Mouse (Mus musculus): ENCODE results near the gene Brd2.

The Brd2 gene

DNA sequence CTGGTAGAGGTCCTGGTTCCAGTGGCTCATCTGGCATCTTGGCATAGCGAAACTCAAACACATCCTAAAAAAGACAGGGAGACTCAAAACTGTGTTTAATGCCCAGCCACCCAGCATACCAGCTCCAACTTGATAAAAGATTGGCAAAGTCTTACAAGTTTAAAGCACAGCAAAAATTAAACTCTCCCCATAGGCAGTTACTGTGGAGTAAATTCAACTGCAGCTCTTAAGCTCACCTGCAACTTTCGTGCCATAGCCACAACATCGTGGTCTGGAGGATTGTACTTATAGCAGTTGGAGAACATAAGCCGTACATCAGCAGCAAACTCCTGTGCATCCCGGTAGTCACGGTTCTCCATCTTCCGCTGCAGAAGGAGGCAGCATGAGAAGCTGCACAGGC lies 8.3 kb downstream of the Brd2 start:
- DNase-seq (ENCODE audit: low spot score in 2 of 2): no peak

DNA sequence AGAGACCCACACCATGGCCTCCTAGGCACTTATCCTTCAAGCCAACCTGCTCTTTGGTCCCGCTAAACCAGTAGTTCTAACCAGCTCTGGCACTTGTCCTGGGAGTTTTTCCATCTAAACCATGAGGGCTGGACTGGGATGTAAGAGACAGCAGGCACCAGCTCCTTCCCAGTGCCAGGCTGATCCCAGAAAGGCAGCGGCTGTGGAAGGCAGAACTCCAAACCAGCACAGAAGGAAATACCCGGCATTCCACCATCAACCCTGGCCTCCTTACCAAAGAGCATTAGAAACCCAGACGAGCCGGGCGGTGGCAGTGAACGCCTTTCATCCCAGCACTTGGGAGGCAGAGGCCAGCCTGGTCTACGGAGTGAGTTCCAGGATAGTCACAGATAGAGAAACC lies 12.1 kb downstream of the Brd2 start:
- DNase-seq (ENCODE audit: low spot score in 2 of 2): no peak

DNA sequence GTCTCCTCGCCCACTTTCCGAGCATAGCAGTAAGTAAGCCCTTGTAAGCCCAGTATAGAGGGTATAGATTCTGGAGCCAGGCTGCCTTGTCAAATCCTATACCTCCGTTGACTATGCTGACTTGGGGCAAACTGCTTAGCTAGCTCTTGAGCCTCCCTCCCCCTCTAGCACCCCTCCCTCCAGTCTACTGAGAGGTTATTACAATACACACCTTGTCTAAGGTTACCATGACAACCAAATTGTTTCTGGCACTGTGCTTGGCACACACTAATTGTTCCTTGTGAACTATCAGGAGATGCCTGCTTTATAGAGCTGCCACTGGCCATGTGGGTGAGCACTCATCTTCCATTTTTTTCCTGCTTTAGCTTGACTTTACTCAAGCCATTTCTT lies 12.6 kb downstream of the Brd2 start:
- no peak for DNase-seq (ENCODE audit: low spot score in 2 of 2)

DNA sequence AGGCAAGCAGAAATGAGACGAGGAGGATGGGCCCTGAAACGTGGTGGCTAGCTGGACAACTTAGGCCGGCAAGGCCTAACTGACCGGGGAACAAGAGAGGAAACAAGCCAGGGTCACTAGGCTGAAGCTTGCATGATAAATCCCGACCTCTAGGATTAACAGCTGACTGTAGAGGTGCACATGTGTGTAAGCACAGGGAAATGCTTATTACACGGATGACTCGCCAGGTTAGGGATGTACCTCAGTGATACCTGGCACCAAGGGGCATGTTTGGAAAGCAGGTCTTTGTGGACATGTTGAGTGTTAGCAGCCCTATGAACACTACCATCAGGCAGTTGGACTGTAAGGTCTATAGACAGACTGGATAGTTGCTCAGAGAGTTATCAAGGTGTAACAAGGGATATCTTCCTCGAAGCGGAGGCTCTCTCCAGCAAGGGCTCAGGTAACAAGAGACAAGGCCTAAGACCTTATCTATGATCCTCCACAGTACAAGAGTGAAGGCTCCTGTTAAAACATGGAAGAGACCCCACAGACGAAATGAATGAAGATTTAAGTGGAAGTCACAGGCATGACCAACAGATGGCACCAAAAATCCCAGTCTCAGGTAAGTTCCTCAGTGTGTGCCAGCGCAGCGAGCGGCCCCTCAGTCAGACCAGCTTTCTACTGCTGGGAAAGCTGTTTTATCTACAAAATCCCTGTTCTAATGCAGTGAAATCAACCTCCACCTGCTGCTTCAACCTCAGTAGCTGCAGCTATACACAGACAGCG lies 13.2 kb downstream of the Brd2 start:
- no peak for DNase-seq (ENCODE audit: low spot score in 2 of 2)

DNA sequence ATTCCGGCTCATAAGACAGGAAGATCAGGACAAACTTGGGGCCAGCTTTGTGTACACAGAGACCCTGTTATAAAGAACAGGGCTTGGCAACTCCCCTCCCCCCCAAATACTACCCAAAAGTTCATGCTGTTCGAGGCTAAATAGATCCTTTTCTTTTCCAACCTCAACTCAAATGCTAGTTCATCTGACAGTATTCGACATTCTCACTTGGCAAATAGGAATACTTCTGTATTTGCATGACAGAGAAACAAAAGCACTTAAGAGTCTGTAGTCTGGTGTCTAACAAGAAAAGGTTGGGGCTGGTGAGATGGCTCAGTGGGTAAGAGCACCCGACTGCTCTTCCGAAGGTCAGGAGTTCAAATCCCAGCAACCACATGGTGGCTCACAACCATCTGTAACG lies 14.0 kb downstream of the Brd2 start:
- no peak for DNase-seq (ENCODE audit: low spot score in 2 of 2)

DNA sequence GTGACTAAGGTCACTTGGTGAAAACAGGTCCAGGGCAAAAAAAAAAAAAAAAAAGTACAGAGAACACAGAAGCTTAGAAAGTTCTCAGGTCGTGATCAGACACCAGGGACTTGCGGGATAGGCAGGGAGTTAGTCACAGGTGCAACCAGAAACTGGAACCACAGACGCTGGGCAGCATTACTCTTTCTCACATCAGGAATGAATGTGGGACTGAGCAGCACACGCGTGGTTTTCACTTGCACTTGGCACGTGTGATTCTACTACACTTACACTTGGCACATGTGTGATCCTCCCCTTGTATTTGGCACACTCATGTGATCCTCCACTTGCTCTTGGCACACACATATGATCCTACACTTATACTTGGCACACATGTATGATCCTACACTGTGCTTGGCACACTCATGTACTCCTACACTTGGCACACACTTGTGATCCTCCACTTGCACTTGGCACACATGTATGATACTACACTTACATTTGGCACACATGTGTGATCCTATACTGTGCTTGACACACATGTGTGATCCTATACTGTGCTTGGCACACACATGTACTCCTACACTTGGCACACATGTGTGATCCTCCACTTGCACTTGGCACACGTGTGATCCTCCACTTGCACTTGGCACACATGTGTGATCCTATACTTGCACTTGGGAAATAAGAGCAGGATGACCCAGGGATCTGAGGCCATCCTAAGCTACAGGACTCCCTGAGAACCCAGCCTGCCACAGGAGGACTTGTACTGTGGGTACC lies 15.1 kb downstream of the Brd2 start:
- no peak for DNase-seq (ENCODE audit: low spot score in 2 of 2)

DNA sequence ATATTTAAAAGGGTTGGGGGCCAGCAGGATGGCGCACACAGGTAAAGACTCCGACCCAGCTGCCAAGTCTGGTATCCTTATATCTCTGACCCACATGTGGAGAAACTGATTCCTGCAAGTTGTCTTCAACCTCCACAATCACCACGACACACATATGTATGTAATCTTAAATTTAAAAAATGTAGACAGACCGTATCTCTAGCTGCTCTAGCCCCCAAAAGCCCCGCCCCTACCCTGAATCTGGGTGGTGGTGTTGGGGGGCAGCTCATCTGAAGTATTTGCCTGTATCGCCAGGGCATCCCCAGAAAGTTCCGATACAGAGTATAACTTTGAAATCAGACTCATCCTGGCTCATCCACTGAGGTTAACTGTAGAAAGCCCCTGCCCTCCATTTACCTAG lies 15.9 kb downstream of the Brd2 start:
- no peak for DNase-seq (ENCODE audit: low spot score in 2 of 2)

DNA sequence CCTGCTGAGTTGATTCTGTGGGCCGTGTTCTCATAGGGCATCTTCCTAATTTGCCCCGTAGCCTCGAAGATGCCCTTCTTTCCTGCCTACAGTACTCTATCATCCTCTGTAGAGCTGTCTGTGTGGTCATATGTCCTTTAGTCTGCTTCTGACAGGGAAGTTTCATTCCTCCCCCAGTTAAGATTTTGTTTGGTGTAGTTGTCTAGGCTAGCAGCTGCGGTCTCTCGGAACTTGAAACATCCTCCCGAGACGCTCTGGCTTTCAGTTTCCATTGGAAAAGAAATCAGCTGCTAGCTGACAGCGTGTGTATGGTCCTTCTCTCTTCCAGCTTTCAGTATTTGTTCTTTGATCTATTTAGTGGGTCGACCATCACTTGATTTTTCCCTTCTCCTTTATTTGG lies 17.6 kb downstream of the Brd2 start:
- DNase-seq (ENCODE audit: low spot score in 2 of 2): no peak

DNA sequence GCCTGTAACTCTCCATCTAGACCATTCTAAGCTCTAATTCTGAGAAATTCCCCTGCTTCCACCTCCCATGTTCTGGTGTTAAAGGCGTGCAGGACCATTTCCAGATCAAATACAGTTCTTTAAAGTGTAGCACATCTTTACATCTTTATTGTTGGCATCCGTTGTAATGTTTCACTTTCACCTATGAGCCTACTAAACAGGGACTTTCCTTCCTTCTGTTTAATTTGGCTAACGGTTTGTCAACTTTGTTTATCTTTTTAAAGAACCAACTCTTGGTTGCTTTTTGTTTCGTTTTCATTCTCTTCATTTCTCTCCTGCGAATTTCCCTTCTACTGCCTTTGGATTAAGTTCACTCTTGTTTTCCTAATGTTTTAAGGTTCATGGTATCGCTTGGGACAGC lies 19.6 kb downstream of the Brd2 start:
- DNase-seq (ENCODE audit: low spot score in 2 of 2): no peak

DNA sequence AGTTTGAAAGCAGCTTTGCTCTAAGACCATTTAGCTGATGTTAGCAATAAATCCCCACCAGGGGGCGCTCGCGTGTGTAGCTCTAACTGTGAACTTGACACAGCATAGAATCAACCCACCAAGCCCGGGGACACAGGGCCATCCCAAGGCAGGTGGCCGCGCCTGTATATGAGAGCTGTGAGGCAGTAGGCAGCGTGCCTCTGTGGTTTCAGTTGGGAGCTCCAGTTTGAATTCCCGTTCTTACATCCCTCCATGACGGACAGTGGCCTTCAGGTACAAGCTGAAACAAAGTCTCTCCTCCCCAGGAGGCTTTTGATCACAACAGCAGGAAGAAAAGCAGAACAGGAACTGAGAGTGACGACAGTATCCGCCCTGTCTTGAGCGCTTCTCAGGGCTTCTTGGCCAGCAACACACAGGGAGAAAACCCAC lies 20.8 kb downstream of the Brd2 start:
- peak; percentile 90 to 97 for DNase-seq (ENCODE audit: low spot score in 2 of 2)

DNA sequence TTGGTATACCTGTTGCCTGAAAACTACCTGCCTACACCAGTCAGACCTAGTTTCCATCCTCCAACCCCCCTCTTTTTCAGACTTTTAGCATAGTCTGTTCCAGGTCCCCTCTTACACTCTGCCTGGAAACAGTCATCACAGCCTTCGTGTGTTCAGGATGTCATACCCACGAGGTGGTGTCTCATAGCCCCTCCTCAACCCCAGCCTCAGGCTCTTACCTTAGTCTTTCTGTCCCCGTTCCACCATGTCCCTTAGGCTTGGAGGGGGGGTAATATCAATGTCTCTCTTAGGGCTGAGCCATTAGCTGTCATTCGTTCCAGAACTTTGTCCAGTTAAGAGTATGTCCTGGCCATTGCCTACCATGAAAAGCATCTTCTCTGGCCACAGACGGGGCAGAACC lies 21.2 kb downstream of the Brd2 start:
- DNase-seq (ENCODE audit: low spot score in 2 of 2): no peak

DNA sequence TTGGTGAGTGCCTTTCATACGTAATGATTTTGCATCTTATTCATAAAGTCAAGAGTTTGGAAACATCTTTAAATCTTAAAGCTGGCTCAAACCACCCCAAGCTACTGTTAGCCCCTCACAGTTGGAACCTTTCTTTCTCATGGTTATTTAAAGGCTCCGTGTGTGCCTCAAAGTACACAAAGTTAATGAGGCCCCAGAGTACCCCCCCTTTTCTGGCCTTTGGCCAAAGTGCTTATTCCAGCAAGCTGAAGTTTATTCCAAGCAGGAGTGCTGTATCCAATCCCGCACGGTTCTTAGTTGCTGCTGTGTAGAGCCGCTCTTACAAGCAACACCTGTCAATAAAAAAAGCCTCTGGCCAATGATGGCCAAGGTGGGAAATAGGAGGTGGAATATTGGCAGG lies 22.9 kb downstream of the Brd2 start:
- DNase-seq (ENCODE audit: low spot score in 2 of 2): no peak

DNA sequence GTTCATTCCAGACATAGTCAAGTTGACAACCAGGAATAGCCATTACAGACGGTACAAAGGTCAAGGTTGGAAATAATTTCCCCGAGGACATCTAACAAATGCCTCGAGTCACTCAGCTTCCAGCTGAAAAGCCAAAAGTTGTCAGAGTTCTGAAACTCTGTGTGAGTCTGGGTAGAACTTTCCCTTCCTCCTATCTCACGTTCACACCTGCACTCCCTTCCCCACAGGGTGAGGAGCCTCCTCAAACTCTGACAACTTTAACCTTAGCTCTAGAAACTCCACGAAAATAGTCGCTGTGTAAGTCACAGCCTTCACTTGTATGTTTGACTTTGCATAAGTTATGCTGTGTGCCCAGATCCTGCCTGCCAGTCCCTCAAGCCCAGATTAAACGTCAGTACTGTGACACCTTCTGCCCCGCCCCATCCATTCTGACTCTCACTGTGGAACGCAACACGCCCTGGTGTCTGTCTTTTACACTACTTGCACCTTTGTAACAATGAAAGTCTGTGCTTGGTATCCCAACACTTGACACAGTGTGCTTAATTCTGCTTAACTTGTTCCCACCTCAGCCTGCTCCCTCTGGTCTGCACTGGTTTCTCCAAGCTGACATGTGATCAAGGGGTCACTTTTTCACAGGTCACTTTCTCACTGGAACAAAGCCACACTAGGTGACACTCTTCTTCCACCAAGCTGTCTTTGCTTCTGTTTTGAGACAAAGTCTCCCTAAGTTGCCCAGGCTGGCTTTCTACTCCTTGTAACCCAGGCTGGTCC lies 23.5 kb downstream of the Brd2 start:
- DNase-seq (ENCODE audit: low spot score in 2 of 2): no peak

DNA sequence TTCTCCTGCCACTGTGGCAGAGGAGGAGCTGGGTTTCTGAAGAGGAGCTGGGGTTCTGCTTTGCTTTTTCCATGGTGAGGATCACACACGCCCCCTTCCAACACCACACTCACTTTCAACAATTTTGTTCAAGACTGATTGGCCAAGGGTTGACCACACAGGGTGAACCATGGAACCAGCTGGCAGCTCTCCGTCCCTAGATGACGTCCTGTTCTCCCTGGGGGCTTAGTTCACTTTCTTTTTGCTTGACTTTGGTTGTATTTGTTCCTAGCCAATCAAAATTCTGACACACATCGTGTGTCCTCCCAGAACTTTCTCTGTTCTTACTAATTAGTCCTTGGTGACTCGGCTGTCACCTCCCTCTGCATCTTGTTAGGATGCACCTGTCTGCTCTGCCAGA lies 25.2 kb downstream of the Brd2 start:
- no peak for DNase-seq (ENCODE audit: low spot score in 2 of 2)

DNA sequence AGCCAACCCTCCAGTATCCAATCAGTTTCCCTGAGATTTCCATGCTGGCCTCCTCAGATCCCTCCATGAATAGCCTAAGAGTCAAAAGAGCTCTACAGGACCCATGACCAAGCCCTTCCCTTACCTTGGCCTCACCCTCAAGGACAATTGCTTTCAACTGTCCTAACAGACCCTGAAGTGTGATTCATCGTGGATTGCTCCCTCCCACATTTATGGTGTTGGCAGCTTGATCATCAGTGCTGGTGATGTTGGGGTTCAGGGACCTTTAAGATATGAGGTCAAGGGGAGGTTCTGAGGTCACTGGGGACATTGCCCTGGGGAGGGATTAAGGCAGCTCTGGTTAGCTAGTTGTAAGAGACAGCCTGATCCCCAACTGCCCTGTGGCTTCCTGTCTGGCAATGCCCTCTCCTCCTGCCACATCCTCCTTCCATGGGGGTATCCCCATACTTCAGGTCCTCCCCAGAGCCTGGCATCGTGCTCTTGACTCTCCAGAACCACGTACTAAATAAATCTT lies 25.9 kb downstream of the Brd2 start:
- DNase-seq (ENCODE audit: low spot score in 2 of 2): no peak

DNA sequence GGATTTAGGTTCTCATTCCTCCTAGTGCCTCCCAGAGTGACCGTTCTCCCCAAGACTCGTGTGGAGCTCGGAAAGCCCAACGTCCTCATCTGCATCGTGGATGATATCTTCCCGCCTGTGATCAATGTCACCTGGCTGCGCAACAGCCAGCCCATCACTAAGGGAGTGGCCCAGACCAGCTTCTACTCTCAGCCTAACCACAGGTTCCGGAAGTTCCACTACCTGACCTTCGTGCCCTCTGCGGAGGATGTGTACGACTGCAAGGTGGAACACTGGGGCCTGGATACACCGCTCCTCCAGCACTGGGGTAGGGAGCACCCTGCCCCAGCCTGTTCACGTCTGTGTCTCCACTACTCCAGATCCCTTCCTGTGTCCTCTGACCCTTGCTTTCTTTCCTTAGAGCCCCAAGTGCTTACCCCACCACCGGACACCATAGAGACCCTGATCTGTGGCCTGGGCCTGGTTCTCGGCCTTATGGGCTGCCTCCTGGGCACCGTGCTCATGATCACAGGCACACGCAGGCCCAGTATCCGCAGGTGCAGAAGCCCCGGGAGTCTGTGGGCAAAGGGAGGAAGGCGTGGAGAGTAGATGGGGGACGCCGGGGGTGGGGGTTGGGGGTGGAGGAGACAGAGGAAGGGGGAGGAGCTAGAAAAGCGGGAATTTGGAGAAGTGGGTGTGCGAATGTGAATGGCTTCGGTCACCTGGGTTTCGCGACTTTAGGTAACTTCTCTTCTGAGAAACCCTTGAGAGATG lies 28.0 kb downstream of the Brd2 start:
- DNase-seq (ENCODE audit: low spot score in 2 of 2): no peak

DNA sequence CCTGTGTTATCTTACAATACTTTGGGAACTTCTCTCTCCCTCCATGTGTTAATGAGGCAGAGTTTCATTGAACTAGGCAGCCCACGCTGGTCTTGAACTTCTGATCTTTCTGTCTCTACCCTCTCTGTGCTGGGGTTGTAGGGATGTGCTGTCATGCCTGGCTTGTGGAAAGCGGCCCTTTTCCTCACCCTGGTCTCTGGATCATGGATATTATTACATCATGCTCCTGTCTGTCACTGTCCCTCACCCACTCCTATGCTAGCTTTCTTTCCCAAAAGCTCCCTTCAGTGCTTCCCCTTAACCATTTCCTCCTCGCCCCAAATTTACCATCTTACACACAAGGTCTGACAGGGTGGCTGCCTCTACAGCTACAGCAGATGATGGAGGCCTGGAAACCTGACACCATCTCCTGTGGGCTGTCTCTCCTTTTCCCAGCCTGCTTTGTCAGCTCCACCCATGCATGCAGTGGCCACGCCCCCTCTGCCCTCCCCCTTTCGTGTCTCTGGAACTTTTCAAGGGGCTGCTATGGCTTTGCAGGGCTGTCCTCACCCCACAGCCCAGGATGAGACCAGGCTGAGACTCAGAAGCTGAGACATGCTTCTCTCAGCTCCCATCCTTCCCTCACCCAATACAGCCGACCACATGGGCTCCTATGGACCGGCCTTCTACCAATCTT lies 29.1 kb downstream of the Brd2 start:
- no peak for DNase-seq (ENCODE audit: low spot score in 2 of 2)

DNA sequence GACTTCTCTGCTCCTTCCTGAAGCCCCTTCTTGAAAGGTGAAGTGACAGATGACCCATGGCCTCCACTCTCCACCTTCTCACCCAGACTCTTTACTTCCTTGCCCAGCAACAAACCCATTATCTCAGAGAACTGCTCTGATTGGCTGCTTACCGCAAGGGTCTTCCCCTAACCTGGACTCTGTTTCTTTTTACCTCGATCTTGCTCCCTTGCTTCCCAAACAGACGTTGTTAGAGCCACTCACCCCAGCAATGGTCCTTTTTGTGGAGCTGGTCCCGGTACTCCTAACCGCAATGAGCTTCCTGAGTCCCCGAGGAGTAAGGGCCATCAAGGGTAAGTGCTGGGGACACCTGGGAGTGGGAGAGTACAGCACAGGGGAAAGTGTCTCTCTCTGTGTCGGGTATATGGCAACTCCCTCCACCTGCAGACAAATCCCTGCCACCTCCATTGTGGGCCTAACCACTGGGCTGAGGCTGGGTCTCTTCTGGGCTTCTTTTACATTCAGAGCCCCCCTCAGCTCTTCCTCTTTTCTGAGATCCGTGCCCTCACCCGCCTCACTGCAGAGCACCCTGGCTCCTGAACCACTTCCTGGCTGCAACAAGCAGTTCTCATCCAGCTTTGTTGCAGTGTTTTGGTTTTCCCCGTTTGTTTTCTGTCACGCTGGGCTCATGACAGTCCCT lies 30.1 kb downstream of the Brd2 start, which contains the start of gene H2-Oa:
Gene H2-Oa, plus strand, starts transcription at position 144 of the 679 bp plus-strand sequence.
- peak in 1 of 2 experiments; percentile 25 for DNase-seq (ENCODE audit: low spot score in 2 of 2)

DNA sequence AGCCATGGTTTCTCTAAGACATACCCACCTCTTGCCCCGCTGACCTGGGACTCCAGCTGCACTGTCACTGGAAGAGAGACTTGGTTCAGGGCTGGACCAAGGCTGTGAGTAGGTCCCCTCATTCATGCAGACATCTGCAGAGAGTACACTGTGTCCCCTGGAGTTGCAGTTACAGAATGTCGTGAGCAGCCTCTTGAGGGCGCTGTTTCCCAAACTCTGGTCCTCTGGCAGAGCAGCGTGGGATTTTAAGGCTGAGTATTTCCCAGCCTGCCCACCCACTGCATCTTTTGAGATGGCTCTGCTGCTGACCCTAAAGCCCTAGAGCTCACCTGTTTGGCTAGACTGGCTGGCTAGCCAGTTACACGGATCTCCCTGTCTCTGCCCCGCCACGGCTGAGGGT lies 31.5 kb downstream of the Brd2 start:
- peak; percentile 29 to 52 for DNase-seq (ENCODE audit: low spot score in 2 of 2)

DNA sequence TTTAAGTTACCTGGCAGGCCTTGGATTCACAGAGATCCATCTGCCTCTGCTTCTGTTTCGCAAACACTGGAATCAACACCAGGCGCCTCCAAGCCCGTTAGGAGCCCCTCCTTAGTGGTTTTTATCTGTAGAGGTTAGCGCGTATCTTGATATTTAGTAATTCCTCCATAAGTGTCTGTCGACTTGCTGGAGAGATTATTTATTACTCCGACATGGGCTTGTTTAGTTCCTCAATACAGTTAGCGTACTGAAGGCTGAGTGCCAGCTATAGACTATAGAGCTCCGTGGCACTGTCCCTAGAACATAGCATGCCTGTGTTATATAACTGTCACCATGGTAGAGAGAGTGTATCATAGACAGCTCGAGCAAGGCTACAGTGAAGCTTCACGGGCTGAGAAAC lies 34.3 kb downstream of the Brd2 start:
- no peak for DNase-seq (ENCODE audit: low spot score in 2 of 2)

All from spleen, postnatal 14 days (tissue).